Mouse (Mus musculus): ENCODE data around the gene Ankrd55. TPM values are rescaled to one million over a fixed set of nuclear protein-coding genes. Genes with fewer than 3 reads are reported as not detected.
"Not testable (repeated sequence)": the region's sequence is repeated elsewhere in the genome, so short reads cannot be mapped to it uniquely, and the experiment has no call there.

Ankrd55 gene
- polyA plus RNA-seq, 1 experiment from 2014 or later: 0.36 TPM

DNA sequence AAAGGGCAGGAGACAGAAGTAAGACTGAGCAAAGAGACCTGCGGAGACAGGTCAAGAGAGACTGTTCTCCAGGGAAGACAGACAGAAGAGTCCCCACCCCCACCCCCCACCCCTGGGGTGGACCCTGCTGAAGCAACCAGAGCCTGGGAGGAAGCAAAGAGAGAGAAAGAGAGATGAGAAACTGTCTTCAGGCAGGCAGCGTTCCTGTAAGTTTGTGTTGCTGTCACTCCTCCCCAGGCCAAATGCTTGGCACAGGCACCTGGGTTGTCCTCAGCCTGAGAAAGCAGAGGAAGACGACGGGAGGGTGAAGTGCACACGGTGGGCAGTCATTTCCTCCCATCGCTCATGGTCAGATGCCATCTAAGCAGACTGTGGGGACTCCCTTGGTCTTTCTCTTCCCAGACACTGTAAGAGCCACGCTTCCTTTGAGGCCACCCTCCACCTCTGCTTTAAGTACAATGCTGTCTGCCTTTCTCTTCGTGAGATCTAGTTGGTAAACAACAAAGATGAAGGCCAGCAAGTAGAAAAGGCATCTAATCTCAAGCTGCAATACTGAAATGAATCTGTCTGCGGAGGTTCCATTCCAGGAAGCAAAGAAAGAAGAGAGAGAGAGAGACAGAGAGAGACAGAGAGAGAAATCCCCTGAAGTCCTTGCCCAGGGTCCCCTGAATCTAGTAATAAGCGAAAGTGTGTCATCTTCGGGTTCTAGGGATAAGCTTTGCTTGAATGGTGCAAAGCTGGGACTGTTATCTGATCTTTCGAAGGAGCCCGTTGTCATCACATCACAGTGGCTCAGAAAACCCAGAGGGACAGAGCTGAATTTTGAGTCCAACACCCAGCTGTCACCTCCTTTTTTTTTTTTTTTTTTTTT, 138.2 kb downstream of the Ankrd55 start:
- Histone ChIP-seq H3K4me1 (replicated peaks) (peaks cover 34% of the 10 kb centered on the region), H3K4me2 (peak overlapping the region; percentile 20; the same call in 1 of the 2 replicates), H3K36me3 (no peaks in the 10 kb centered on the region), H3K4me3 (no peak overlapping the region), H3K27ac (ENCODE audit: poor library complexity, severe bottlenecking) (peak overlapping the region; percentile 96), H3K9ac (no peak overlapping the region), H3K27me3 (replicated peaks) (no peaks in the 10 kb centered on the region), H3K9me3 (replicated peaks) (0 out of 2 replicates have a peak, but pooled peaks cover 3% of the 10 kb centered on the region)
- WGBS: 33% methylated on average over 13 of the region's 13 CpGs
- ATAC-seq (ENCODE audit: insufficient number of reproducible peaks, low FRiP score): no peak

- peak overlapping the region; percentile 96; the same call in 1 of the 2 replicates for H3K27ac ChIP-seq (ENCODE audit: poor library complexity, severe bottlenecking)
- H3K9ac ChIP-seq; H3K4me3 ChIP-seq; H3K27me3 ChIP-seq (replicated peaks); ATAC-seq (ENCODE audit: insufficient number of reproducible peaks, low FRiP score); H3K36me3 ChIP-seq; H3K9me3 ChIP-seq (replicated peaks); H3K4me2 ChIP-seq: not testable (repeated sequence)
- 68% methylated on average over 4 of the region's 4 CpGs for WGBS
- H3K4me1 ChIP-seq (replicated peaks): peaks cover 33% of the 10 kb centered on the region
These were observed 138.9 kb downstream of the Ankrd55 start for GRCm38 (mm10) chr13:112427136-112427470.

GRCm38 (mm10) chr13:112427521-112427920, 139.3 kb downstream of the Ankrd55 start:
- 0 out of 2 replicates have a peak, but pooled peaks cover 3% of the 10 kb centered on the region for H3K9me3 ChIP-seq (replicated peaks)
- no peak overlapping the region for H3K4me2 ChIP-seq
- no peak overlapping the region for H3K4me3 ChIP-seq
- H3K9ac ChIP-seq: no peak overlapping the region
- no peaks in the 10 kb centered on the region for H3K36me3 ChIP-seq
- no peaks in the 10 kb centered on the region for H3K27me3 ChIP-seq (replicated peaks)
- H3K4me1 ChIP-seq (replicated peaks): peaks cover 33% of the 10 kb centered on the region
- ATAC-seq (ENCODE audit: insufficient number of reproducible peaks, low FRiP score): no peak
- H3K27ac ChIP-seq (ENCODE audit: poor library complexity, severe bottlenecking): no peak overlapping the region
- WGBS: 88% methylated on average over 15 of the region's 15 CpGs

GRCm38 (mm10) chr13:112433271-112433670, 145.0 kb downstream of the Ankrd55 start:
- H3K4me2 ChIP-seq: no peak overlapping the region
- 48% methylated on average over 5 of the region's 5 CpGs for WGBS
- no peak for ATAC-seq (ENCODE audit: insufficient number of reproducible peaks, low FRiP score)
- no peaks in the 10 kb centered on the region for H3K27me3 ChIP-seq (replicated peaks)
- H3K4me1 ChIP-seq (replicated peaks): peaks cover 29% of the 10 kb centered on the region
- no peak overlapping the region for H3K27ac ChIP-seq (ENCODE audit: poor library complexity, severe bottlenecking)
- no peak overlapping the region for H3K4me3 ChIP-seq
- H3K9me3 ChIP-seq (replicated peaks): no peaks in the 10 kb centered on the region
- no peaks in the 10 kb centered on the region for H3K36me3 ChIP-seq
- no peak overlapping the region for H3K9ac ChIP-seq

Other genes starting within 250 kb of the Ankrd55 start
- 79.3 and 84.2 TPM in 2 replicates for gene Il6st, start 175.6 kb downstream of the Ankrd55 start, polyA plus RNA-seq (2016; fragmentation: Nextera tagmentation; extraction: Ambion mirVana)

All from heart, embryonic 12.5 days (tissue).